8 mouse cellular contexts compared by ENCODE assay signal in the genomic region with DNA sequence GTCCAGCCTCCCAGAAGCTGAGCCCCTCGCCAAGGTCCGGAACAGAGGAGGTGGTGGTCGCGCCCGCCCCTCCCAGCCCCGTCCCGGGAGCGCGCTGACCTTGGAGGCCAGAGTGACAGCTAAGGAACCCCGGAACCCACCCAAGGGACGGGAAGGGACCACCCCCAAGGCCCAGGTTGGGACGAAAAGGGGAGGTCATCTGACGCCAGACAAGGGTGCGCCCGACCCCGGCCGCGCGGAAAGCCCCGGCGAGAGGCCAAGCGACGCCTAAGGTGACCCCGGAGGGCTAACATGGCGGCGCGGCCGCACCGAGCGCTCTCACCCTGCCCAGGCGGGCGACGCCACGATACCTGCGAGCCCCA. TPM values are rescaled to one million over a fixed set of nuclear protein-coding genes. Genes with fewer than 3 reads are reported as not detected.
DNase-seq lines count a peak whose midpoint lies in the region; ATAC-seq and TF ChIP-seq lines count a peak whose summit lies in the region.

No protein-coding gene starts in this region.

- no peak for TF ChIP-seq CTCF in lung, embryonic 14.5 days (IDR thresholded peaks at IDR 0.05; ENCODE audit: low read depth)
- no peak for TF ChIP-seq CTCF in intestine, postnatal 0 days (IDR thresholded peaks at IDR 0.05; ENCODE audit: low read depth)

- peak overlapping the region; percentile 90 for H3K4me3 ChIP-seq in lung, embryonic 14.5 days (ENCODE audit: low read depth, low read length)
- peak overlapping the region; percentile 99 for H3K4me3 ChIP-seq in embryonic facial prominence, embryonic 14.5 days (ENCODE audit: low read depth, low read length)
- H3K4me3 ChIP-seq in intestine, postnatal 0 days (ENCODE audit: low read depth, low read length) = peak overlapping the region; percentile 94
- H3K4me3 ChIP-seq in neural tube, embryonic 14.5 days (ENCODE audit: low read depth, low read length) = peak overlapping the region; percentile 98

- WGBS in lung, embryonic 14.5 days = 0% methylated on average over 35 of the region's 35 CpGs
- 0% methylated on average over 20 of the region's 35 CpGs for WGBS in embryonic facial prominence, embryonic 14.5 days
- WGBS in intestine, postnatal 0 days = under 1% methylated on average over 32 of the region's 35 CpGs
- WGBS in neural tube, embryonic 14.5 days = 1% methylated on average over 35 of the region's 35 CpGs

- H3K36me3 ChIP-seq in lung, embryonic 14.5 days (ENCODE audit: insufficient read depth) = peaks cover 15% of the 10 kb centered on the region
- H3K36me3 ChIP-seq in embryonic facial prominence, embryonic 14.5 days (ENCODE audit: control insufficient read depth, insufficient read depth, low read length) = peaks cover 35% of the 10 kb centered on the region
- H3K36me3 ChIP-seq in intestine, postnatal 0 days (ENCODE audit: control insufficient read depth, insufficient read depth) = peaks cover 7% of the 10 kb centered on the region; the same call in 1 of the 2 replicates
- no peaks in the 10 kb centered on the region; the same call in 1 of the 2 replicates for H3K36me3 ChIP-seq in neural tube, embryonic 14.5 days (ENCODE audit: control insufficient read depth, insufficient read depth, low read length)

- H3K27me3 ChIP-seq in lung, embryonic 14.5 days (ENCODE audit: insufficient read depth, low read length) = no peaks in the 10 kb centered on the region
- H3K27me3 ChIP-seq in embryonic facial prominence, embryonic 14.5 days (replicated peaks; ENCODE audit: control insufficient read depth, insufficient read depth, low read length) = no peaks in the 10 kb centered on the region
- no peaks in the 10 kb centered on the region for H3K27me3 ChIP-seq in intestine, postnatal 0 days (replicated peaks; ENCODE audit: control insufficient read depth, insufficient read depth, low read length)
- H3K27me3 ChIP-seq in neural tube, embryonic 14.5 days (ENCODE audit: control insufficient read depth, insufficient read depth, low read length) = no peaks in the 10 kb centered on the region

- peak overlapping the region; percentile 75 for H3K4me2 ChIP-seq in lung, embryonic 14.5 days
- peak overlapping the region; percentile 86 for H3K4me2 ChIP-seq in embryonic facial prominence, embryonic 14.5 days (ENCODE audit: low read depth, low read length)
- H3K4me2 ChIP-seq in intestine, postnatal 0 days (replicated peaks; ENCODE audit: low read depth) = peak overlapping the region; percentile 81
- peak overlapping the region; percentile 87 for H3K4me2 ChIP-seq in neural tube, embryonic 14.5 days (ENCODE audit: low read depth, low read length)

- H3K9ac ChIP-seq in lung, embryonic 14.5 days = peak overlapping the region; percentile 81
- peak overlapping the region; percentile 91 for H3K9ac ChIP-seq in embryonic facial prominence, embryonic 14.5 days (ENCODE audit: low read depth, low read length)
- peak overlapping the region; percentile 86 for H3K9ac ChIP-seq in intestine, postnatal 0 days (ENCODE audit: low read depth, low read length)
- H3K9ac ChIP-seq in neural tube, embryonic 14.5 days (replicated peaks; ENCODE audit: low read depth, low read length) = peak overlapping the region; percentile 95

- peaks cover 12% of the 10 kb centered on the region for H3K9me3 ChIP-seq in lung, embryonic 14.5 days (ENCODE audit: low read depth, low read length)
- peaks cover 26% of the 10 kb centered on the region for H3K9me3 ChIP-seq in embryonic facial prominence, embryonic 14.5 days (ENCODE audit: control insufficient read depth, low read length)
- H3K9me3 ChIP-seq in intestine, postnatal 0 days (ENCODE audit: control insufficient read depth) = no peaks in the 10 kb centered on the region
- H3K9me3 ChIP-seq in neural tube, embryonic 14.5 days (ENCODE audit: control insufficient read depth, low read length) = peaks cover 2% of the 10 kb centered on the region; the same call in 1 of the 2 replicates

- ATAC-seq in lung, embryonic 14.5 days (ENCODE audit: insufficient read depth) = peak; percentile 21; the same call in 1 of the 2 replicates
- peak; percentile 5; the same call in 1 of the 2 replicates for ATAC-seq in embryonic facial prominence, embryonic 14.5 days (ENCODE audit: low read depth)
- no peak for ATAC-seq in intestine, postnatal 0 days
- ATAC-seq in neural tube, embryonic 14.5 days (ENCODE audit: low read depth) = peak; percentile 9; the same call in 1 of the 2 replicates

- peak overlapping the region; percentile 91 for H3K27ac ChIP-seq in lung, embryonic 14.5 days (ENCODE audit: low read depth)
- peak overlapping the region; percentile 94 for H3K27ac ChIP-seq in embryonic facial prominence, embryonic 14.5 days (replicated peaks; ENCODE audit: low read depth, low read length)
- peak overlapping the region; percentile 89 for H3K27ac ChIP-seq in intestine, postnatal 0 days (ENCODE audit: low read depth, low read length)
- peak overlapping the region; percentile 87 for H3K27ac ChIP-seq in neural tube, embryonic 14.5 days (ENCODE audit: low read depth, low read length)

- no peak for DNase-seq in lung, embryonic 14.5 days
- no peak for DNase-seq in lung, postnatal 10 days
- no peak for DNase-seq in embryonic facial prominence, embryonic 14.5 days (ENCODE audit: low spot score)
- no peak for DNase-seq in urinary bladder, postnatal 14 days (ENCODE audit: low spot score)
- no peak for DNase-seq in testis, postnatal 14 days (ENCODE audit: low spot score)
- no peak for DNase-seq in gastrocnemius, postnatal 10 days

- no peaks in the 10 kb centered on the region for H3K4me1 ChIP-seq in lung, embryonic 14.5 days (ENCODE audit: insufficient read depth)
- peaks cover 20% of the 10 kb centered on the region for H3K4me1 ChIP-seq in embryonic facial prominence, embryonic 14.5 days (ENCODE audit: control insufficient read depth, insufficient read depth, low read length)
- H3K4me1 ChIP-seq in intestine, postnatal 0 days (replicated peaks; ENCODE audit: control insufficient read depth, insufficient read depth, low read length) = no peaks in the 10 kb centered on the region; the same call in 1 of the 2 replicates
- peaks cover 24% of the 10 kb centered on the region for H3K4me1 ChIP-seq in neural tube, embryonic 14.5 days (ENCODE audit: control insufficient read depth, insufficient read depth, low read length)

RNA-seq across cellular contexts. Expression of a gene that starts 5.2 kb away (rescaled TPM):
- polyA plus RNA-seq in lung, embryonic 14.5 days (2014; fragmentation: Nextera tagmentation; extraction: Ambion mirVana) = 49.3 and 49.8 TPM in 2 replicates
- 64.6 and 66.7 TPM in 2 replicates for polyA plus RNA-seq in embryonic facial prominence, embryonic 14.5 days (2014; fragmentation: Nextera tagmentation; extraction: Ambion mirVana)
- polyA plus RNA-seq in intestine, postnatal 0 days (2015; fragmentation: Nextera tagmentation; extraction: Ambion mirVana) = 29.7 and 31.5 TPM in 2 replicates
- polyA plus RNA-seq in neural tube, embryonic 14.5 days (2014; fragmentation: Nextera tagmentation; extraction: Ambion mirVana) = 244 and 299 TPM in 2 replicates
- 10 to 100 TPM; 25.9 to 34.6 TPM for total RNA-seq in gastrocnemius, postnatal 10 days (2021)

RNA-seq across cellular contexts. Expression of a gene that starts 6.0 kb away (rescaled TPM):
- polyA plus RNA-seq in lung, embryonic 14.5 days (2014; fragmentation: Nextera tagmentation; extraction: Ambion mirVana) = 414 and 435 TPM in 2 replicates
- polyA plus RNA-seq in embryonic facial prominence, embryonic 14.5 days (2014; fragmentation: Nextera tagmentation; extraction: Ambion mirVana) = 348 and 416 TPM in 2 replicates
- 98.2 and 111 TPM in 2 replicates for polyA plus RNA-seq in intestine, postnatal 0 days (2015; fragmentation: Nextera tagmentation; extraction: Ambion mirVana)
- 2,798 and 3,566 TPM in 2 replicates for polyA plus RNA-seq in neural tube, embryonic 14.5 days (2014; fragmentation: Nextera tagmentation; extraction: Ambion mirVana)
- 10 to 100 TPM; 11.3 to 14.3 TPM for total RNA-seq in gastrocnemius, postnatal 10 days (2021)
